Comparison of ENCODE assay signal across 8 mouse cellular contexts in the genomic region with DNA sequence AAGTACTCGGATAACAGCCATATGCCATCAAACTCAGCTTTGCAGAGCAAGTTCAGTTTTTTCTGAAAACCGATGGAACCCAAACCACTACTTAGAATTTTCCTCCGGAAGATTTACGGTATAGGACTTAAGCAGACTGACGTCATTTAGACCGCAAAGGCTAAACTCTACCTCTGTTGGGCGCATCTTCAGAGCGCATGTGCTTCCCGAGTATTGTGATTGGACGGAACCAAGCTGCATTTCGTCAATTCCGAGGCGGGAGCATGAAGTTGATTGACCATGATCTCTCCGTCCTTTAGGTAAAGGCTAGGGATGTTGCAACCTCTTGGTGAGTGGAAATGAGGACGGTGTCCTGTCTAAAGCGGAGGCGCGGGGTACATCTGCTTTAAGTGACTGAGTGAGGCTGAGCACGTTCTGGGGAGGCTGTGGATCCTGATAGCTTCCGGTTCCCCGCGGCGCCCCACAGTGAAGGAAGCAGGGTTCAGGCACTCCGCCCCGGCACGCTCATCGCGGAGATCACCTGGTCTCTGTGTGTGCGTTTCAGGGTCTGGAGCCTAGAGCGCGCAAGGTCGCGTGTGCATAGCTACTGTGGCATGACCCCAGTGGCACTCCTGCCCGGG. TPM values are rescaled to one million over a fixed set of nuclear protein-coding genes. Genes with fewer than 3 reads are reported as not detected.
DNase-seq lines count a peak whose midpoint lies in the region; ATAC-seq and TF ChIP-seq lines count a peak whose summit lies in the region.

TSS of gene Dhrs7b (plus strand) at position 199 of the 620 bp plus-strand sequence.

- dilution Hi-C loops in CH12.LX (cut with MboI; ENCODE audit: extremely low pct_ligation_motif_present, extremely low pct_unique_long_range_greater_than_20kb, low sequenced_read_pairs) = no loop called here

- H3K4me3 ChIP-seq in CH12.LX (replicated peaks in 1 of 3; ENCODE audit: low read depth in 2 of 3, low read length in 2 of 3, poor library complexity in 1 of 3) = peak within 1 kb of the TSS; percentile 64 to 96 (median 83)
- peak within 1 kb of the TSS; percentile 69 for H3K4me3 ChIP-seq in forebrain, embryonic 11.5 days (ENCODE audit: low read depth, low read length)
- peak within 1 kb of the TSS; percentile 68 for H3K4me3 ChIP-seq in heart, embryonic 16.5 days (ENCODE audit: low read length)
- peak within 1 kb of the TSS; percentile 73 for H3K4me3 ChIP-seq in liver, embryonic 15.5 days (replicated peaks)
- peak within 1 kb of the TSS; percentile 65 for H3K4me3 ChIP-seq in neural tube, embryonic 12.5 days

- DNase-seq in CH12.LX (ENCODE audit: extremely low read depth) = peak; percentile 100
- DNase-seq in c-Kit-positive CD71-positive TER-119-negative erythroid progenitor cells, embryonic 14.5 days (ENCODE audit: low read depth) = peak; percentile 96
- DNase-seq in forebrain, embryonic 11.5 days (ENCODE audit: low spot score) = peak; percentile 84
- peak; percentile 86 to 94 for DNase-seq in kidney, postnatal 36 days
- peak; percentile 99 for DNase-seq in telencephalon, adult 2 months (ENCODE audit: low read depth, low spot score)

- peak; percentile 89 for ATAC-seq in forebrain, embryonic 11.5 days (replicated peaks; ENCODE audit: low FRiP score)
- ATAC-seq in heart, embryonic 16.5 days (replicated peaks; ENCODE audit: extremely low read depth, insufficient read depth, low FRiP score) = peak; percentile 95
- ATAC-seq in liver, embryonic 15.5 days (ENCODE audit: insufficient read depth) = peak; percentile 92
- peak; percentile 93 for ATAC-seq in neural tube, embryonic 12.5 days (ENCODE audit: low FRiP score, low read depth)

- peaks cover 0 to 30% of the 10 kb centered on the region in 2 experiments for H3K36me3 ChIP-seq in CH12.LX (replicated peaks in 1 of 2; ENCODE audit: control insufficient read depth in 1 of 2, insufficient read depth in 1 of 2, low read length in 1 of 2)
- H3K36me3 ChIP-seq in forebrain, embryonic 11.5 days (ENCODE audit: control insufficient read depth, insufficient read depth, low read length) = no peaks in the 10 kb centered on the region
- no peaks in the 10 kb centered on the region for H3K36me3 ChIP-seq in heart, embryonic 16.5 days (ENCODE audit: control insufficient read depth, insufficient read depth)
- no peaks in the 10 kb centered on the region for H3K36me3 ChIP-seq in liver, embryonic 15.5 days (replicated peaks)
- no peaks in the 10 kb centered on the region for H3K36me3 ChIP-seq in neural tube, embryonic 12.5 days

- TF ChIP-seq CTCF in CH12.LX (conservative IDR thresholded peaks at IDR 0.05 in 1 of 2, IDR thresholded peaks at IDR 0.05 in 1 of 2; ENCODE audit: low read depth in 2 of 2, low read length in 2 of 2) = no peak

- peaks cover 4 to 37% of the 10 kb centered on the region in 2 experiments for H3K4me1 ChIP-seq in CH12.LX (ENCODE audit: control insufficient read depth in 1 of 2, insufficient read depth in 2 of 2)
- peaks cover 5% of the 10 kb centered on the region; the same call in 1 of the 2 replicates for H3K4me1 ChIP-seq in forebrain, embryonic 11.5 days (replicated peaks; ENCODE audit: control insufficient read depth, insufficient read depth, low read length)
- H3K4me1 ChIP-seq in heart, embryonic 16.5 days (ENCODE audit: control insufficient read depth, insufficient read depth, low read length) = peaks cover 5% of the 10 kb centered on the region
- peaks cover 29% of the 10 kb centered on the region for H3K4me1 ChIP-seq in liver, embryonic 15.5 days (replicated peaks)
- peaks cover 7% of the 10 kb centered on the region for H3K4me1 ChIP-seq in neural tube, embryonic 12.5 days

- peak within 1 kb of the TSS; percentile 65 for H3K27ac ChIP-seq in CH12.LX (ENCODE audit: insufficient read depth, low read depth)
- H3K27ac ChIP-seq in forebrain, embryonic 11.5 days (ENCODE audit: low read depth, low read length) = no peak within 1 kb of the TSS
- H3K27ac ChIP-seq in heart, embryonic 16.5 days (ENCODE audit: low read length) = peak within 1 kb of the TSS; percentile 76
- H3K27ac ChIP-seq in liver, embryonic 15.5 days (replicated peaks) = peak within 1 kb of the TSS; percentile 86
- peak within 1 kb of the TSS; percentile 42; the same call in 1 of the 2 replicates for H3K27ac ChIP-seq in neural tube, embryonic 12.5 days

- peak within 1 kb of the TSS; percentile 85 for H3K9ac ChIP-seq in CH12.LX (ENCODE audit: insufficient read depth, low read depth)
- H3K9ac ChIP-seq in forebrain, embryonic 11.5 days (ENCODE audit: low read length) = peak within 1 kb of the TSS; percentile 81
- peak within 1 kb of the TSS; percentile 87 for H3K9ac ChIP-seq in heart, embryonic 16.5 days (ENCODE audit: low read length)
- H3K9ac ChIP-seq in liver, embryonic 15.5 days = peak within 1 kb of the TSS; percentile 68
- H3K9ac ChIP-seq in neural tube, embryonic 12.5 days = peak within 1 kb of the TSS; percentile 78

- in situ Hi-C loops in CH12.LX (cut with MboI; ENCODE audit: low pct_ligation_motif_present, low pct_unique_long_range_greater_than_20kb, low sequenced_read_pairs) = no loop called here

- H3K9me3 ChIP-seq in CH12.LX (replicated peaks; ENCODE audit: low read length) = no peaks in the 10 kb centered on the region
- H3K9me3 ChIP-seq in forebrain, embryonic 11.5 days (ENCODE audit: control insufficient read depth, low read length) = no peaks in the 10 kb centered on the region
- H3K9me3 ChIP-seq in heart, embryonic 16.5 days (replicated peaks; ENCODE audit: control insufficient read depth, low read length) = no peaks in the 10 kb centered on the region
- H3K9me3 ChIP-seq in liver, embryonic 15.5 days (replicated peaks) = no peaks in the 10 kb centered on the region
- H3K9me3 ChIP-seq in neural tube, embryonic 12.5 days = no peaks in the 10 kb centered on the region

- no peak for TF ChIP-seq EP300 in CH12.LX (IDR thresholded peaks at IDR 0.05; ENCODE audit: low read length)

- WGBS in forebrain, embryonic 11.5 days = under 1% methylated on average over 34 of the region's 34 CpGs
- WGBS in heart, embryonic 16.5 days = under 1% methylated on average over 34 of the region's 34 CpGs
- WGBS in liver, embryonic 15.5 days (ENCODE audit: insufficient replicate concordance) = under 1% methylated on average over 34 of the region's 34 CpGs
- WGBS in neural tube, embryonic 12.5 days = under 1% methylated on average over 34 of the region's 34 CpGs

- TF ChIP-seq RAD21 in CH12.LX (IDR thresholded peaks at IDR 0.05; ENCODE audit: low read depth, low read length) = no peak

- peak within 1 kb of the TSS; percentile 96 for H3K4me2 ChIP-seq in CH12.LX (ENCODE audit: insufficient read depth, low read depth, poor library complexity, severe bottlenecking)
- H3K4me2 ChIP-seq in forebrain, embryonic 11.5 days (ENCODE audit: low read depth, low read length, severe bottlenecking) = peak within 1 kb of the TSS; percentile 81
- H3K4me2 ChIP-seq in heart, embryonic 16.5 days (ENCODE audit: low read depth, low read length) = peak within 1 kb of the TSS; percentile 86
- H3K4me2 ChIP-seq in liver, embryonic 15.5 days = peak within 1 kb of the TSS; percentile 81
- peak within 1 kb of the TSS; percentile 82 for H3K4me2 ChIP-seq in neural tube, embryonic 12.5 days (replicated peaks)

- peak; percentile 97 for TF ChIP-seq POLR2A in CH12.LX (IDR thresholded peaks at IDR 0.05; ENCODE audit: low read depth, low read length)

- H3K27me3 ChIP-seq in CH12.LX (replicated peaks) = peaks cover 9% of the 10 kb centered on the region
- no peaks in the 10 kb centered on the region for H3K27me3 ChIP-seq in forebrain, embryonic 11.5 days (ENCODE audit: control insufficient read depth, insufficient read depth, low read length)
- no peaks in the 10 kb centered on the region for H3K27me3 ChIP-seq in heart, embryonic 16.5 days (ENCODE audit: control insufficient read depth, insufficient read depth, low read length)
- no peaks in the 10 kb centered on the region for H3K27me3 ChIP-seq in liver, embryonic 15.5 days
- H3K27me3 ChIP-seq in neural tube, embryonic 12.5 days (replicated peaks) = no peaks in the 10 kb centered on the region

- peaks cover 17% of the 10 kb centered on the region for H3K79me2 ChIP-seq in CH12.LX (replicated peaks; ENCODE audit: control insufficient read depth, extremely low read depth, insufficient read depth, poor library complexity, severe bottlenecking)

TF ChIP-seq in CH12.LX, 34 proteins besides CTCF, POLR2A, EP300 and RAD21 (continues in another document):
- TF ChIP-seq TCF12 (IDR thresholded peaks at IDR 0.05; ENCODE audit: low read depth, low read length) (peak; percentile 79), MAX (IDR thresholded peaks at IDR 0.05; ENCODE audit: low read length) (no peak; the same call in 1 of the 2 replicates), SIN3A (IDR thresholded peaks at IDR 0.05; ENCODE audit: low read length) (peak; percentile 87), USF2 (conservative IDR thresholded peaks at IDR 0.05; ENCODE audit: low read depth, low read length) (no peak), GABPA (IDR thresholded peaks at IDR 0.05; ENCODE audit: insufficient replicate concordance, low read depth, low read length) (no peak; the same call in 1 of the 2 replicates), ZNF384 (IDR thresholded peaks at IDR 0.05; ENCODE audit: low read depth, low read length) (peak; percentile 72), IRF4 (IDR thresholded peaks at IDR 0.05; ENCODE audit: low read depth, low read length) (peak; percentile 71), MAZ (IDR thresholded peaks at IDR 0.05; ENCODE audit: low read depth, low read length) (no peak), POLR2AphosphoS2 (IDR thresholded peaks at IDR 0.05; ENCODE audit: low read depth, low read length) (peak; percentile 91), NRF1 (IDR thresholded peaks at IDR 0.05; ENCODE audit: low read depth, low read length) (peak; percentile 95), MYC (IDR thresholded peaks at IDR 0.05; ENCODE audit: low read depth, low read length) (peak; percentile 91), ETS1 (conservative IDR thresholded peaks at IDR 0.05; ENCODE audit: low read depth, low read length) (peak; percentile 58), JUN (IDR thresholded peaks at IDR 0.05; ENCODE audit: insufficient read depth, low read depth, low read length) (peak; percentile 96), ZMIZ1 (IDR thresholded peaks at IDR 0.05; ENCODE audit: low read depth, low read length) (peak; percentile 94), SMC3 (IDR thresholded peaks at IDR 0.05; ENCODE audit: low read depth, low read length) (no peak), MEF2A (IDR thresholded peaks at IDR 0.05; ENCODE audit: borderline replicate concordance, low read depth, low read length) (peak; percentile 72; the same call in 1 of the 2 replicates)

RNA-seq across cellular contexts. Expression of gene Dhrs7b, which starts in this region (rescaled TPM):
- total RNA-seq in CH12.LX (2012; rRNA removed) (63.5 and 63.7 TPM in 2 replicates), CH12.LX (2014; rRNA removed) (59.2 and 59.6 TPM in 2 replicates)
- polyA plus RNA-seq in CH12.LX (2012; ENCODE audit: insufficient read length, low read depth) = 43.3 and 46.6 TPM in 2 replicates
- 26.7 and 30.0 TPM in 2 replicates for polyA plus RNA-seq in forebrain, embryonic 11.5 days (2014; fragmentation: Nextera tagmentation; extraction: Ambion mirVana)
- polyA plus RNA-seq in heart, embryonic 16.5 days (2015; fragmentation: Nextera tagmentation; extraction: Ambion mirVana) = 29.9 and 33.6 TPM in 2 replicates
- 20.2 and 22.6 TPM in 2 replicates for polyA plus RNA-seq in liver, embryonic 15.5 days (2015; fragmentation: Nextera tagmentation; extraction: Ambion mirVana)
- polyA plus RNA-seq in neural tube, embryonic 12.5 days (2016; fragmentation: Nextera tagmentation; extraction: Ambion mirVana) = 24.7 and 26.5 TPM in 2 replicates
